Mouse (Mus musculus): Measurements from ENCODE around the gene Anxa5. TPM values are rescaled to one million over a fixed set of nuclear protein-coding genes. Genes with fewer than 3 reads are reported as not detected.

Anxa5 gene
- polyA plus RNA-seq, 1 experiment from 2014 or later: 329 TPM

DNA sequence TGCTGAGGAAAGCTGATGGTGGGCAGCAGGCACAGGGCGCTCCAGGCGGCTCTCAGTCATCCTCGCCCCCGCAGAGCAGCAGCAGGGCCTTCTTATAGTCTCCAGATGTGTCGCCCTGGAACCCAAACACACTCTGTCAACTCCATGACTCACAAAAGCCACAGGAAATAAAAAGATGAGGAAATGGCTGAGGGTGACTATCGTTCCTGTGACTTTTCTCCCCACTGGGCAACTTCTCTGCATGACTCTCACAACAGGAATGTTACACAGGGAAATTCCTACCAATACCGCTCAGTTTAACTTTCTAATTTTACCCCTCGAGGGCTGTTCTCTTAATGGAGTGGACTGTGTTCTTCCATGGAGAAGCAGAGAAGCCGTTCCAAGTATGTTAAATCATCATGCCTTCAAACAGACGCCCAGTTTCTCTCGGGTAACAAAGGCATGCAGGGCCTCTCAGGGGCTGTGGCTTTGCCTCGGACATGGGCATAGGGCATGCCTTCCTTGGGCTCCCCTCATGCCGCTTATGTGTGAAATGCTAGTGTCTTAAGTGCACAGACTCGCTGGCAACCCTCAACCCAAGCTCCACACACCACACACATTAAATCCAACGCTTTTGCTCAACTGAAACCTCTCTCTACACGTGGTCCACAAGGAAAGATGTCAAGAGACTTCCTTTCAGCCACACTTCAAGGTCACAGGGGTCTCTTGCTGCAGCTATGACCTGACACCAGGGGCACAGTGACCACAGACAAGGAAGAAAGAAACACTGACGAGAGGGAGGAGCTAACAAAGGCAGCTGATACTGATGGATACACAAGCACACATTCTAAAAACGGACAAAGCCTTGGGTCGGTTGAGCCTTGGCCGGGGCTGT lies 26.2 kb downstream of the Anxa5 start:
- no peak for DNase-seq (ENCODE audit: low spot score)

- DNase-seq (ENCODE audit: low spot score): no peak
Observed at GRCm38 (mm10) chr3:36446918-36447317, 28.8 kb downstream of the Anxa5 start.

- DNase-seq (ENCODE audit: low spot score): no peak
Observed at GRCm38 (mm10) chr3:36446506-36446905, 29.2 kb downstream of the Anxa5 start.

DNA sequence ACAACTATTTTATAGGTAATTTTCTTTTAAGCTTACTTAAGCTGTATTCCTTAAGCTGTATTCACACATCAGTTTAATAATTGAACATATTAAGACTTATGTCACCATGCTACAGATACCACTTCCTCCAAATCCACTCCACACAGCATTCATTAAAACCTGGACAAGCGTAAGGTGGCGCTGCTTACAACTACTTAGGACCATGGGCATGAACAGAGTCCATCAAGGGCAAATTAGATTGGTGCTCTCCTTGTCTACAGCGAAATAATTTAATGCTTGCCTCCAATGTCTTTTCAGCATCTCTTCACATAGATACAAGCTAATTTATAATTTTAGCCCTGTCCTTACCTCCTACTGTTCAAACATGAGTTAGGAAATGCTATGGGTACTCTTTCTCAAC lies 29.7 kb downstream of the Anxa5 start:
- DNase-seq (ENCODE audit: low spot score): no peak

- peak; percentile 64 for DNase-seq (ENCODE audit: low spot score)
Observed at GRCm38 (mm10) chr3:36442426-36442825, 33.3 kb downstream of the Anxa5 start.

DNA sequence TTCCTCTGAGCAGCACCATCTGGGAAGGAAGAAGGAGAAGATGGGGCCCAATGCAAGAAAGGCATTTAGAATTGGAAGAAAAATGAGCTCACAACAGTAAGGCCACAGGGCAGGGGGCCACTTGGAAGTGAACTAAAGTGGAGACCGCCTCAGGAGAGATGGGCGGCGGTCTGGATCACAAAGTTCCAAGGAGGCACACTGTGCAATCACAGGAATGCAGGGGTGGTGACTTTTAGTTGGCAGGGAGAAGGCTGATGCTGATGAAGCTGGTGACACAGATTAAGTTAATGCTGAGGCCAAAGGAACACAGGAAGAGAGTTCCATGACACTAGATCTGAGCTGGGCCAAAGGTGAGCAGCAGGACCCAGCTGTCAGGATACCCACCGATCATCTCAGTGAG lies 35.4 kb downstream of the Anxa5 start:
- no peak for DNase-seq (ENCODE audit: low spot score)

DNA sequence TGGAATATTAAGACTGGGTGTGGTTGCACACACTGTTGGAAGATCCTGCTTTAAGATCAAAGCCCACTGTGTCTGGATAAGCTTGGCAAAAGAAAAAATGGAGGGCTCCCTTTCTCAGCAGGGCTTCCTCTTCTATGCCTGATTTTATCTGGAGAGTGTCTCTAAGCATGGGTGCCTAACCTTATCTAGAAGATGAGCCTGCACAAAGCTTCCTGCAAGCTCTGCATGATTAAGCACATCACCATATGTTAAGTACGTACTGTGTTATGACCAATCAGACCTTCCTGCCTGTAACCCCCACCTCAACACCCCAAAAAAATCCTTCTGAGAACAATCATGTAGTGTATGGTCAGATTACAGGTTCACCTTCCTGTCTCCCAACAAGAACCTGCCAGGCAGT lies 45.3 kb downstream of the Anxa5 start:
- no peak for DNase-seq (ENCODE audit: low spot score)

- DNase-seq (ENCODE audit: low spot score): no peak
Observed at GRCm38 (mm10) chr3:36427386-36427785, 48.3 kb downstream of the Anxa5 start.

GRCm38 (mm10) chr3:36409456-36409855 lies 66.2 kb downstream of the Anxa5 start:
- no peak for DNase-seq (ENCODE audit: low spot score)

DNA sequence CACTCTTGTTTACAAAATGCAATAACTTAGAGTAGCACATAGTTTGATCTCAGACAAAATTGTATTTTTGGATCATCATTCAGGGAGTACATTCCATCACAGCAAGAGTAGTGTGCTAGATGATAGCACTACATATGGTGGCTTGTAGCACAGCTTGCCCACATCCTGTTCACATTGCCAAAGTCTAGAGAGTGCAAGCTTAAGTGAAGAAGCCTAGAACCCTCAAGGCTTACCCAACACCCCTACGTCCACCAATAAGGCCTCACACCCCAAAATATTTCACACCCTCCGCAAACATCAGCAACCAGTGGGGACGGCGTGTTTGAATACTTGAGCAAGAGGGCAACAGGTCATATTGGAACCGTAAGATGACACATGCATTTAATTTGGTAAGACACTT lies 68.7 kb downstream of the Anxa5 start:
- no peak for DNase-seq (ENCODE audit: low spot score)

- no peak for DNase-seq (ENCODE audit: low spot score)
Observed at GRCm38 (mm10) chr3:36406340-36406739, 69.4 kb downstream of the Anxa5 start.

DNA sequence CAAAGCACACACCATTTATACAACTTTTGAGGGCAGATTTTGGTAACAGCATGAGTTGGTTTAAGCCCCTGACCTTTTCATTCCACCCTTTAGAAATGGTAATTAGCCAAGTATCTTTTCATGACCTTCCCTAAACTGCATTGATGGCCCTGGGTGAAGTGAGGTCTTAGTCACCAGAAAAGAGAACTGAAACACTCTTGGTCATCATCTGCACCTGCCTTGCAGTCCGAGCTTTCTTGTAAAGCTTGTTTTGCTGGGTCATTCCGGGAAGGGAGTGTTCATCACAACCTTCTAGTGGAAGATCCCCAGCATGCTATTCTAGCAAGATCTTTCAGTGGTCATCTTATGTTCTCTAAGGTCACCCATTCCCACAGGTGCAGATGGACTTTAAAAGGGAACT lies 73.8 kb downstream of the Anxa5 start:
- no peak for DNase-seq (ENCODE audit: low spot score)

DNA sequence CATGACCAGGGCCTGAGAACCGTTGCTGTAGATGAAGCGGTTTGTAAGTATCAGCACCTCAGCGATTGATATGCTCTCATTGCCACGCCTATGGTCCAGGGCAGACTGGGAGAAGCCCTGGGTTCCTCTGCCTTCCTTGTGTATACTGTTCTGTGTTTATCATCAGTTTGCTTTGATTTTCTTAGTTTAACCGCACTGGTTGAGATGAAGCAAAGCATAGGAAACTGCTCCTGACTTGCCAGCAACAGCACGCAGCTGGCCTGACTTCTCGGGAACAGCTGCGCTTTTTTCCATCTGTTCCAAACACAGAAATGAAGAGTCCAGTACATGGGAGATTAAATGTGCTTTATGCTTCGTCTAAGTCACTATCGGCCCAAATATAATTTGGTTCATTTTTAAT lies 75.0 kb downstream of the Anxa5 start:
- no peak for DNase-seq (ENCODE audit: low spot score)

Small RNAs within 50 kb of the gene (microRNA-seq; reads per million reads assigned to microRNA genes)
- not detected for gene Mir7009 (ENCODE audit: borderline number of aligned reads)

Other genes starting within 250 kb of the Anxa5 start
- gene 1810062G17Rik, start within 50 bp of the Anxa5 start, polyA plus RNA-seq (2015; fragmentation: Nextera tagmentation; extraction: Ambion mirVana): 2.5 and 3.8 TPM in 2 replicates
- gene Gm11549, start 45.9 kb upstream of the Anxa5 start, polyA plus RNA-seq (2015; fragmentation: Nextera tagmentation; extraction: Ambion mirVana): 0.14 and 0.16 TPM in 2 replicates
- 60.7 and 61.4 TPM in 2 replicates for gene Exosc9, start 76.7 kb upstream of the Anxa5 start, polyA plus RNA-seq (2015; fragmentation: Nextera tagmentation; extraction: Ambion mirVana)
- gene Ccna2, start 96.3 kb upstream of the Anxa5 start, polyA plus RNA-seq (2015; fragmentation: Nextera tagmentation; extraction: Ambion mirVana): 170 and 186 TPM in 2 replicates
- gene Bbs7, start 137.6 kb upstream of the Anxa5 start, polyA plus RNA-seq (2015; fragmentation: Nextera tagmentation; extraction: Ambion mirVana): 5.0 and 6.8 TPM in 2 replicates
- gene Trpc3, start 214.3 kb upstream of the Anxa5 start, polyA plus RNA-seq (2015; fragmentation: Nextera tagmentation; extraction: Ambion mirVana): 0.19 and 0.73 TPM in 2 replicates

Measured in thymus, postnatal 0 days (tissue).